Mouse (Mus musculus) forebrain, embryonic 16.5 days (tissue): ENCODE results near the gene Snx14. TPM values are rescaled to one million over a fixed set of nuclear protein-coding genes. Genes with fewer than 3 reads are reported as not detected.

Experiments used
- ATAC-seq: fragments of 200-750 bp; cut with Nextera tagmentation; 2 replicates; pipeline ENCODE4 v1.8.0; 2017; ENCODE audit warnings: mild to moderate bottlenecking, moderate library complexity
- H3K27ac ChIP-seq: fragments of 300-500 bp; sonication (generic); 2 replicates; pipeline ENCODE4 v1.5.1; 2014; ENCODE audit warnings: low read length, control low read depth
- H3K27me3 ChIP-seq: fragments of 300-500 bp; sonication (generic); replicated peaks from 2 replicates; pipeline ENCODE4 v1.6.1; 2014; ENCODE audit warnings: low read length; ENCODE audit not compliant: control insufficient read depth, insufficient read depth
- H3K36me3 ChIP-seq: fragments of 300-500 bp; sonication (generic); 2 replicates; pipeline ENCODE4 v1.6.1; 2014; ENCODE audit not compliant: control insufficient read depth, insufficient read depth
- H3K4me1 ChIP-seq: fragments of 300-500 bp; sonication (generic); replicated peaks from 2 replicates; pipeline ENCODE4 v1.6.1; 2014; ENCODE audit warnings: low read length; ENCODE audit not compliant: control insufficient read depth, insufficient read depth
- H3K4me2 ChIP-seq: fragments of 300-500 bp; sonication (generic); 2 replicates; pipeline ENCODE4 v1.6.1; 2014; ENCODE audit warnings: mild to moderate bottlenecking, low read length, control low read depth
- H3K4me3 ChIP-seq: fragments of 300-500 bp; sonication (generic); replicated peaks from 2 replicates; pipeline ENCODE4 v1.5.1; 2014; ENCODE audit warnings: mild to moderate bottlenecking, low read length, control low read depth
- H3K9ac ChIP-seq: fragments of 300-500 bp; sonication (generic); replicated peaks from 2 replicates; pipeline ENCODE4 v1.6.1; 2014; ENCODE audit warnings: low read depth, low read length, control low read depth
- H3K9me3 ChIP-seq: fragments of 300-500 bp; sonication (generic); 2 replicates; pipeline ENCODE4 v1.6.1; 2016; ENCODE audit warnings: low read length; ENCODE audit not compliant: control insufficient read depth
- WGBS: fragments of 180-500 bp; shearing (Covaris S2); extraction: QIAGEN DNeasy Blood & Tissue Kit; methylation state at CpG from one replicate; pipeline ENCODE4 v1.1.7; 2014; 5-methylcytosine and 5-hydroxymethylcytosine counted together
- polyA plus RNA-seq: library from polyadenylated mRNA; unstranded; fragments of >200 nt; fragmentation: Nextera tagmentation; extraction: Ambion mirVana; gene quantifications from 2 replicates; pipeline ENCODE4 v1.2.1, GENCODE M21; 2015

Snx14 gene
- polyA plus RNA-seq, 1 experiment from 2014 or later = 32.2 TPM

DNA sequence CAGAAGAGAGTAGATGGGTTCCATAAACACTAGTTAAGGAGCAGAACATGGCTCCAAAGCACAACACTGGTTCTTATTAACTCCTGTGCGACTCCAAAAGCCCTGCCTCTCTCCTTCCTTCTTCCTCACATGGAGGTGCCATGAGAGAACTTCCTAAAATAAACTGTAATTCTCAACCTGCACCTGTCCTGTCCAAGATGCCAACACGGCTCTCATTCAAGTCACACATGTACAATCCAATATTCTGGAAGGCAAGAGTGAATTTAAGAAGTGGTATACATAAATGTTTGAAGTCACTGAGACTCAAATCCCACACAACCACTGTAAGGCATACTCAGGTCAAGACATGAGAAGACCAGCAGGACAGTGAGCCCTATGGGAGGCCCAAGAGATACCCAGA is 67.6 kb downstream of the Snx14 start:
- Histone ChIP-seq H3K4me2 (no peak overlapping the region), H3K27ac (no peak overlapping the region), H3K27me3 (no peaks in the 10 kb centered on the region), H3K9me3 (no peaks in the 10 kb centered on the region), H3K36me3 (no peaks in the 10 kb centered on the region; the same call in 1 of the 2 replicates), H3K4me1 (no peaks in the 10 kb centered on the region), H3K4me3 (no peak overlapping the region), H3K9ac (no peak overlapping the region)
- 93% methylated on average over 2 of the region's 2 CpGs for WGBS
- ATAC-seq = no peak

DNA sequence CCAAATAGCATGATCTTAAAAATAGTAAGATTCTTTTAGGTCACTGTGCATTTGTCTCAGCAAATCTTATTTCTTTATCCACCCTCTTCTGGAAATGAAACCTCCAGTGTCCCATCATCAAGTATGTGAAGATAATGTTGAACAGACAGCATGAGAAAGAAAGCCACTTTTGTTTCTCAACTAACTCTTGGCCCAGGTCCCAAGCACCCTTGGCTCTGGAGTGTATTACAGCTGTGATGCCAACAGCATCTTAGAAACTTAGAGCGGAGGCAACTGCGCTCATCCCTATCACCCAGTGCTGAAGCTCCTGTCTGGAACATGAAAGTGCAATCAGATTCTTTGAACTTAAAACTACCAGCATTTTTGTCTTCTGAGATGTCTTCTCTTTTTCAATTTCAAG is 69.1 kb downstream of the Snx14 start:
- Histone ChIP-seq H3K4me1 (no peaks in the 10 kb centered on the region), H3K27ac (no peak overlapping the region), H3K36me3 (no peaks in the 10 kb centered on the region; the same call in 1 of the 2 replicates), H3K4me3 (no peak overlapping the region), H3K9me3 (no peaks in the 10 kb centered on the region), H3K4me2 (no peak overlapping the region), H3K9ac (no peak overlapping the region), H3K27me3 (no peaks in the 10 kb centered on the region)
- 84% methylated on average over 2 of the region's 2 CpGs for WGBS
- no peak for ATAC-seq

GRCm38 (mm10) chr9:88368476-88368875 is 70.3 kb downstream of the Snx14 start:
- no peak overlapping the region for H3K4me3 ChIP-seq
- H3K27me3 ChIP-seq = no peaks in the 10 kb centered on the region
- 96% methylated on average over 5 of the region's 5 CpGs for WGBS
- no peak for ATAC-seq
- H3K27ac ChIP-seq = no peak overlapping the region
- no peaks in the 10 kb centered on the region for H3K9me3 ChIP-seq
- no peaks in the 10 kb centered on the region for H3K4me1 ChIP-seq
- H3K36me3 ChIP-seq = no peaks in the 10 kb centered on the region
- no peak overlapping the region for H3K9ac ChIP-seq
- H3K4me2 ChIP-seq = no peak overlapping the region

- ATAC-seq = no peak
Measured at GRCm38 (mm10) chr9:88367751-88368150, 71.0 kb downstream of the Snx14 start.

GRCm38 (mm10) chr9:88367322-88367721 is 71.4 kb downstream of the Snx14 start:
- H3K4me2 ChIP-seq = no peak overlapping the region
- H3K4me1 ChIP-seq = peaks cover 3% of the 10 kb centered on the region; the same call in 1 of the 2 replicates
- H3K9me3 ChIP-seq = no peaks in the 10 kb centered on the region
- no peak overlapping the region for H3K9ac ChIP-seq
- H3K36me3 ChIP-seq = no peaks in the 10 kb centered on the region
- WGBS = 90% methylated on average over 5 of the region's 5 CpGs
- no peak overlapping the region for H3K27ac ChIP-seq
- no peaks in the 10 kb centered on the region for H3K27me3 ChIP-seq
- H3K4me3 ChIP-seq = no peak overlapping the region
- ATAC-seq = no peak

More at GRCm38 (mm10) chr9:88367751-88368150, 71.0 kb downstream of the Snx14 start:
- Histone ChIP-seq H3K27ac (no peak overlapping the region), H3K27me3 (no peaks in the 10 kb centered on the region), H3K4me3 (no peak overlapping the region), H3K36me3 (no peaks in the 10 kb centered on the region), H3K9ac (no peak overlapping the region), H3K4me2 (no peak overlapping the region), H3K4me1 (no peaks in the 10 kb centered on the region), H3K9me3 (no peaks in the 10 kb centered on the region)
- WGBS = 40% methylated on average over 1 of the region's 1 CpGs

GRCm38 (mm10) chr9:88366819-88367218 is 71.9 kb downstream of the Snx14 start:
- 89% methylated on average over 4 of the region's 4 CpGs for WGBS
- no peak for ATAC-seq
- no peak overlapping the region for H3K4me3 ChIP-seq
- H3K27me3 ChIP-seq = no peaks in the 10 kb centered on the region
- H3K9ac ChIP-seq = no peak overlapping the region
- H3K27ac ChIP-seq = no peak overlapping the region
- peaks cover 8% of the 10 kb centered on the region for H3K4me1 ChIP-seq
- H3K4me2 ChIP-seq = no peak overlapping the region
- no peaks in the 10 kb centered on the region for H3K9me3 ChIP-seq
- H3K36me3 ChIP-seq = no peaks in the 10 kb centered on the region

DNA sequence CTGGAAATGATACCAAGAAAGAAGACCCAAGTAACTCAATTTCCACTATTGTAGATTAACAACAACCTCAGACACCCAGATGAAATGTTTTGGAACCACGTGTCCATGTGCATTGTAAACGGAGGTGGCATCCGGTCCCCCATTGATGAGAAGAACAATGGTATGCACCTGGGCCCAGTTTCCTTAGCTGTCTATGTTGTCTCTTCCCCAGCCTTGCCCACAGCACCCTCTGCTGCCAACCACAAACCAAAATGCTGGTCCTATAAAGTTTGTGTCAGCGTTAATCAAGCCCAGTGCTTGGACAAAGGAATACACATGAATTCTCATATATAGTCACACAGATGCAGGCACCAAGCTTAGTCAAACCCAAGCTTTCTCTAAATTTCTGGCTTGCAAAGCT is 72.5 kb downstream of the Snx14 start:
- Histone ChIP-seq H3K9me3 (no peaks in the 10 kb centered on the region), H3K36me3 (no peaks in the 10 kb centered on the region), H3K9ac (no peak overlapping the region), H3K27ac (no peak overlapping the region), H3K4me1 (peaks cover 8% of the 10 kb centered on the region), H3K27me3 (no peaks in the 10 kb centered on the region), H3K4me3 (no peak overlapping the region), H3K4me2 (no peak overlapping the region)
- no peak for ATAC-seq
- 82% methylated on average over 4 of the region's 4 CpGs for WGBS

GRCm38 (mm10) chr9:88363102-88363501 is 75.7 kb downstream of the Snx14 start:
- H3K4me1 ChIP-seq = peaks cover 8% of the 10 kb centered on the region
- H3K9me3 ChIP-seq = no peaks in the 10 kb centered on the region
- no peak overlapping the region for H3K27ac ChIP-seq
- 86% methylated on average over 3 of the region's 3 CpGs for WGBS
- H3K4me3 ChIP-seq = no peak overlapping the region
- no peak overlapping the region for H3K4me2 ChIP-seq
- no peaks in the 10 kb centered on the region for H3K27me3 ChIP-seq
- no peak overlapping the region for H3K9ac ChIP-seq
- ATAC-seq = no peak
- no peaks in the 10 kb centered on the region for H3K36me3 ChIP-seq

DNA sequence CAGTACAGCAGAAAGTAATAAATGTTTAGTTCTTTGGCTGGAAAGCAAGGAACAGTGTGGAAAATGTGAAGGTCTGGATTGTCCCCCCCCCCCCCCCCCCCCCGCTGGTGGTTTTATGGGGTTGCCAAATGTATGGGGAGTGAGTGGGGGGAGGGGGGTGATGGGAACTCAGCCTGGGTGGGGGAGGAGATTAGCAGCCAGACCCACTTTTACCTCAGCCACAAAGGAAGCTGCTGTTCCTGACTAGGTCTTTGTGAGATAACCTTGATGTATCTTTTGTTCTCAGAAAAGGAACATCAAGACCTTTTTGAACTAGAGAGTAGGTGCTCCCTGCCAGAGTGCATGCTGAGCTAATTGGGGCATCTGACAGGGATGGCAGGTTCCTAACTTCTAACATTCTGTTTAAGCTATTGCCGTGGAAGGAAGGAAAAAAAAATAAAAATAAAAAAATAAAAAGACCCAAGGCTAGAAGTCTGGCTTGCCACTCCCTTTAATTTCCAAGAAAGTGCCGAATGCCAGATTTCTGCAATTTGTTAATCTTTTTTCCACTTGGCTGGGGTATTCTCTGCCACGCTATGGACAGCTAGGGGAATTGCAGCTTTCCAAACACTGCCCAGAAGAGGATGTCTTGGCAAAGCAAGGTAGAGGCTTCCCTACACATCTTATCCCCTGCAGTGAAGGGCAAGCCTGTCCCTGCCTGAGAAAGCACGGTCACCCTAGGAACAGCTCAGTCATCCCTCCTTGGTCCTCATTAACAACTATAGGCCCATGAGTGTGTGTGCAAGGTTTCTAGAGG is 76.5 kb downstream of the Snx14 start:
- H3K4me3 ChIP-seq = no peak overlapping the region
- no peak overlapping the region for H3K4me2 ChIP-seq
- H3K9ac ChIP-seq = no peak overlapping the region
- ATAC-seq = peak; percentile 46
- no peaks in the 10 kb centered on the region for H3K9me3 ChIP-seq
- WGBS = 12% methylated on average over 4 of the region's 5 CpGs
- H3K36me3 ChIP-seq = no peaks in the 10 kb centered on the region
- H3K4me1 ChIP-seq = peaks cover 8% of the 10 kb centered on the region
- H3K27ac ChIP-seq = no peak overlapping the region
- no peaks in the 10 kb centered on the region for H3K27me3 ChIP-seq
